Mouse (Mus musculus) heart, postnatal 0 days (tissue): Measurements from ENCODE around the gene Cnn2.

Experiments used
- CTCF ChIP-seq: IDR thresholded peaks from 2 replicates; pipeline ENCODE4 v1.5.1; 2016; ENCODE audit warnings: antibody characterized with exemption, control low read depth, low read depth
- EP300 ChIP-seq: IDR thresholded peaks from 2 replicates; pipeline ENCODE4 v1.6.1; 2016; ENCODE audit warnings: antibody characterized with exemption, low read depth

DNA sequence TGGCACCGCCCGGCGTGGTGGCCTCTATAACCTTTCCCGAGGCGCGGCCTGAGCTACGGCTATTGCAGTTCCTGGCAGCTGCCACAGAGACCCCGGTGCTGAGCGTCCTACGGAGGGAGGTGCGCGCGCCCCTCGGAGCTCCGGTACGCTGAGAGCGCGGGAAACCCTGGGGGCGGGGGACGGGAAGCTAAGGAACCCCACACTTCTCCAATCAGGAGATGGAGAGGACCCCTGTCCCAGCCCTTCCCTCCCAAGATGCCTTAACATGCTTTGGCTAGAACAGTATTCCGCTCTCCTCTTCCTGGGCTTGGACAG, 17.2 kb upstream of the Cnn2 start:
- no peak for TF ChIP-seq CTCF
- TF ChIP-seq EP300, result no peak
